Mouse (Mus musculus) T-helper 17 cell (primary cell): Measurements from ENCODE around the gene Gm43552.
"Not testable (repeated sequence)": the region's sequence is repeated elsewhere in the genome, so short reads cannot be mapped to it uniquely, and the experiment has no call there.

Source experiments
- in situ Hi-C, 2 experiments: fragments of 300-600 bp; cut with MboI, MseI; formaldehyde crosslinking; loops; 1 replicate in 1 of 2; 2 replicates in 1 of 2; pipeline ENCODE4 v1.15.1; 2025; ENCODE audit warnings: high pct_unique_total_duplicates in 2 of 2

Gene Gm43552

DNA sequence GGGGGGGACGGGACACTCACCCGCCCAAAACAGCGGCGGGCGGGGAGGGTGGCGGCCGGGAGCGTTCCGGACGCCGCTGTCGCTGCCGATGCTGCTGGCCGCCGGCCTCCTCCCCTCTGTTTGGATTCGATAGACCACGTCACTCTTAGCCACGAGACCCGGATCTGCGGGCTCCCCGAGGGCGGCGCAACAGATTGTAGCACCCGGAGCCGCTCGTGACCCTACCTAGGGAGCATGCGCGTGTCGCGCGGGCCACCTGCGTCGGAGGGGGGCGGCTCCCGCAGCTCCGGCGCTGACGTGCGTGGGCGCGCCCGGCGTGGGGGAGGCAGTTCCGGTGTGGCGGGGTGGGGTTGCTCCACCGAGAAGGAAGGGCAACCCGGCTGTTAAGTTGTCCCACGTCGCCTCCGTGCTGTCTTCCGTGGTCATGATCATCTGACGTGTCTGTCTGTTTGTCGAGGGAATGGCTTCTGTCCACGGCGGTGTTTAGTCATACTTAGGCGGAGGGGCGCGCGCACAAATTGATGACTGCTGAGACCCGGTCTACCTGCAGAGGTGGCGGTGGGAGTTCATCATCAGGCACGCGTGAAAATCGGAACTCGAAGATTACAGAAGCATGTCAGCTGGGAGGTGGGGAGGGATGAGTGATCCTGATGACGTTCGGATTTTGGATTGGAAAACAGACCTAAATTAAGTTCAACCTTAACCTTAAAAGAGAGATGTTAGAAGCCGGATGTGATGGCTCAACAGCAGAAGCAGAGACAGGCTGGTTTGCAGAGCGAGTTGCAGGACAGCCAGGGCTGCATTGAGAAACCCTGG lies at the start of gene Gm43552:
Gm43552 (minus strand) TSS at position 118 of the 816 bp plus-strand sequence.
- in situ Hi-C loops: no loop called here

DNA sequence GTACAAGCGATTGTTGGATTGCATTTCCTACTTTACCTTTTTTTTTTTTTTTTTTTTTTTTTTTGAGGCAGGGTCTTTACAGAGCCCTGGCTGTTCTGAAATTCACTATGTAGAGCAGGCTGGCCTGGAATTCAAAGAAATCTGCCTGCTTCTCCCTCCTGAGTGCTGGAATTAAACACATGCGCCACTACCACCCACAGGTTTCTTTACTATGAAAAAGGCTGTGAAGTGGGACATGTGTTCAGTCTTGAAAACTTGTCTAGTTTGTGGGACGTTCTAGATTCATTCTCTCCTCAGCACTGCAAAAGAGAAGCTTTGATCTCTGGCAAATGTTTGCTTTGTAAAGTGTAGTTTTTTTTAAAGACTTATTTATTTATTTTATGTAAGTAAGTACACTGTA lies 49.3 kb upstream of the Gm43552 start:
- in situ Hi-C loops: no loop called here

DNA sequence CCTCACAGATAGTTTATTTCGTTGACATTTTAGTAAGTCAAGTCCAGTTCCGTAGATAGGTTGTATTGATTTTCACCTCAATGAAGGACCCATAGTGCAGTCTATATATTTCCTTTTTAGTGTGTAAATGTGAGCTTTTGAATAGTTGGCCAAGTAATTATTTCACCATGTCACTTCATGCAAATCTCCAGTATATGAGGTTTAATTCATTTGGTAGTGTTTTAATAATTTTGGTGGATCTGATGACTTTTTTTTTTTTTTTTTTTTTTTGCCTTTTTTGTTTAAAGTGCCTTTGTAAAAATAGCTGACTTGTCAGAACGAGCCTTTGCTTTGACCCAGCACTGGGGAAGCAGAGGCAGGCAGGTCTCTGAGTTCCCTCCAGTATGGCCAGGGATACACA lies 47.2 kb upstream of the Gm43552 start:
- in situ Hi-C loops: no loop called here

- in situ Hi-C loops: no loop called here
These were observed 46.2 kb upstream of the Gm43552 start for GRCm38 (mm10) chr5:65538829-65539228.

DNA sequence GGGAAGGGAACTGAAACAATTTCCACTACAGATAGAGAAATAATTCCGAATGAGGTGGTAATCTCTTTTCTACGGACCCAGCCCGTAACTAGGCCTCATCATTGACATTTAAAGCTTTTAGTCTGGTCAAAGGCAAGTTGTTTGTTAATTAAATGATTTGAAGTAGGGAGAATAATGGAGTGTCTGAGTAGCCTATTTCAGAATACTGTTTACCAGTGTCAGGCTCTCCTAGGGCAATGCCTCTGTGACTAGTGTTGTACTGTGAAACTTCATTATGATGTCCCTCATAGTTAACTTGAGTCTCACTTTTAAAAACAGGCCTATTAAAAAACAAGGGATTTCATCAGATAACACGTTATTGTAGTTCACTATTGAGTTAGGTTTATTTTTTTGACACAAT lies 45.5 kb upstream of the Gm43552 start:
- in situ Hi-C loops: no loop called here

- in situ Hi-C loops: no loop called here
These were observed 44.9 kb upstream of the Gm43552 start for GRCm38 (mm10) chr5:65537420-65538071.

DNA sequence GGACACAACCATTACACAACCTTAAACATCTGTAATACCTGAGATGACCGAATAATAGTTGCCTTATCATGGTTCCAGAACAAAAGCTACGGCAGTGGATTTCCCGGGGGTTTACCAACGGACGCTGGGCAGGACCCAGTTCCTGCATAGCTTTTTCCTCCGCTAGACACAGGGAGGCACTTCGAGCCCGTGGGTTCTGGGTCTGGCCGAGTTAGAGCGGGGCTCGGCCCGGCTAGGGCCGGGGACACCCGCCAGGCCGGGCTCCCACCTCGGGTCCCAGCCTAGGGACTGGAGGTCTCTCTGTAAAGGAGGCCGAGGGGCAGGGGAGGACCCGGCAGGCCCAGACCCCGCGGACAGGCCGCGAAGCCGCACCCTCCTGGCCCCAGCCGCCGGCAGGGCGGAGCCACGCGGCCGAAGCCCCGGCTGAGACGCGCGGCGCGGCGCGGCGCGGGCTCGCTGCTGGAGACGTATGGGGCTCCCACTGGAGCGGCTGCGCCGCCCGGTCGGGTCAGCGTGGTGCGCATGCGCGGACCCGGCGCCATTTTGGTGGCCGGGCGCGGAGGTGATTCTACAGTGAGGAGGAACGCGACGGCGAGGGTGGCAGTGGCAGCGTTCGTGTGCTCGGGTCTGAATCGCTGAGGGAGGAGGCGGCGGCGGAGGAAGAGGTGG lies 44.3 kb upstream of the Gm43552 start, which contains the start of the genes Smim14 and Ube2k:
Smim14 (minus strand) TSS at position 434 of the 669 bp plus-strand sequence.
Ube2k (plus strand) TSS at position 483 of the 669 bp plus-strand sequence.
- in situ Hi-C loops: no loop called here

DNA sequence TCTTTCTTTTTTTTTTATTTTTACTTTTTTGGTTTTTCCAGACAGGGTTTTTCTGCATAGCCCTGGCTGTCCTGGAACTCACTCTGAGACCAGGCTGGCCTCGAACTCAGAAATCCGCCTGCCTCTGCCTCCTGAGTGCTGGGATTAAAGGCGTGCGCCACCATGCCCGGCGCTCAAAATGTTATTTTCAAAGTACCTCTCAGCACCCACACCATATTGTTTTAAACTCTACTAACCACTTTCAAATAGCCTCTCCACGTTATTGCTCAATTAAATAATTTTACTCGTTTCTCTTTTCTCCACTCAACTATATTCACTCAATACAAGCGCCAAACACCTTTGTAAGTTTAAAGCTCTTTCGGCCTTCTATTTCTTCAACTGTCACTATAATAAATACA lies 43.4 kb upstream of the Gm43552 start:
- in situ Hi-C loops: not testable (repeated sequence)

DNA sequence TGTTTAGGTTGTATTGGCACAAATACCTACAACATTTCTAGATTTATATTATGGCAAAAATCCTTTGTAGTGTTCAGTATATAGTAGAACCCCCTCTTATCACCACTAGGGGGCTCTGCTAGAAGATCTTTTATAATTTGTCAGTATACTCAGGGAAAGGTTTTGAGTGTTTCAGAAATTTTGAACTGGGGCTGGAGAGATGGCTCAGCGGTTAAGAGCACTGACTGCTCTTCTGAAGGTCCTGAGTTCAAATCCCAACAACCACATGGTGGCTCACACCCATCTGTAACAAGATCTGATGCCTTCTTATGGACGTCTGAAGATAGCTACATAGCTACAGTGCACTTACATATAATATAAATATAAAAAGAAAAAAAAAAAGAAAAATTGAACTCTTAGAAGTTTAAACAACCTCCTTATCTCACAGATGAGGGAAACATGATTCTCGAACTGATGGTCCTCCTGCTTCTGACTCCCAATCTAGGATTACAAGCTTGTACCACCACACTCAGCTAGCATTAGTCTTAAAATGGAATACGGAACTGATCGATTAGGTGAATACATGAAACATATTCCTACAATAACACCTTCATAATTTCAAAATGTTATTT lies 42.9 kb upstream of the Gm43552 start:
- in situ Hi-C loops: no loop called here

DNA sequence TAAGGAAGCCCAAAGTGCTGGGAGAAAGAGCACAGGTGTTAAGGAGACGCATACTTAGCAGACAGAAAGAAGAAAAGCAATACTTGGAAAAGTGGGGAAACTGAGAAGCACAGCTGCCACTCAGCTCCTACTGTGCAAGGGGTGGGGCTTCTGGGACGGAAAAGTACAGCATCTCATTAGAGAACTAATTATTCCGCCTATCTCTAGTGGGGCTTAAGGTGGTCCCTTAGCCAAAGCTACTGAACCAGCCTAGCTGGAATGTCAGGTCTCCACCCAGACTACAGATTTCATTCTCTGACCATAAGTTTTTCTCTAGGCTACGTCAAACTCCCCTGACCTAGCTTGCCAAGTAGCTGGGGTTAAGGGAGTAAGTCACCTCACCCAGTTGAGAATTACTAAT lies 41.9 kb upstream of the Gm43552 start:
- in situ Hi-C loops: no loop called here

- in situ Hi-C loops: no loop called here
These were observed 38.6 kb upstream of the Gm43552 start for GRCm38 (mm10) chr5:65531283-65531682.

- in situ Hi-C loops: no loop called here
These were observed 33.2 kb upstream of the Gm43552 start for GRCm38 (mm10) chr5:65525674-65526443.

- in situ Hi-C loops: no loop called here
These were observed 32.2 kb upstream of the Gm43552 start for GRCm38 (mm10) chr5:65524831-65525230.

GRCm38 (mm10) chr5:65521803-65522202 lies 29.2 kb upstream of the Gm43552 start:
- in situ Hi-C loops: no loop called here

- in situ Hi-C loops: no loop called here
These were observed 22.1 kb upstream of the Gm43552 start for GRCm38 (mm10) chr5:65514635-65515278.

GRCm38 (mm10) chr5:65513506-65513905 lies 20.9 kb upstream of the Gm43552 start:
- in situ Hi-C loops: no loop called here

GRCm38 (mm10) chr5:65508395-65508794 lies 15.8 kb upstream of the Gm43552 start:
- in situ Hi-C loops: no loop called here

DNA sequence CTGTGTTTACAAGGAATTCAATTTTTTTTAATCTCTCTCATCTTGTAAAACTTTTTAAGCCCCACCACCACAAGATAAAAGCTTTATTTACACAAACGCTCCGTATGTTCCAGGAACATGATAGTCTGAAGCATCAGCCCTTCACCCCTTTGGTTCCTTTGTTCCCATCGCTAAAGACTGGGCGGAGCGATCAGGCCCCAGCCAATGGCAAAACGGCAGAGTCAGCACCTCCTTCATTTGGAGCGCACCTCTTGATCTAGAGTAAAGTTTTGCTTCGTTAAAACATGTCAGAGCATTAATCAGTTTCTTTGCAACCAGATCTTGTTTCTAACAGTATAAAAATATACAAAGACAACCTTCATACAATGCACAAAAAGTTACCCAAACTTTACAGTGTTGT lies 13.2 kb upstream of the Gm43552 start:
- in situ Hi-C loops: no loop called here

DNA sequence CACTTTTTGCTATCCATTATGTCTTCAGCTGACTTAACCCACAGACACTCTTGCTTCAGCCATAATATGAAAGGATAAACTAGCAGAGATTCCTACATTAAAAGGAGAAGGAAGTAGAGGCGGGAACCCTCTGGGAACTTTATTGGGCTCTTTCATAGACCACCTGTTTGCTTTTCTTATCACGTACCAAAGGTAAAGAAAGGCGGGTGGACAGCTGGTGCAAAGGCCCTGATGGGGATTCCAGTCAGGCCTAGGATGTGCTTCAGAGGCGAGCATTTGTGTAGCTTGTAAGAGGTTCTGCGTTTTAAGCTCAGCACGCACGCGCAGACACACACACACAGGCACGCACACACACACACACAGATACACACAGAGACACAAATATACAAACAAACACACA lies 8.8 kb upstream of the Gm43552 start:
- in situ Hi-C loops: no loop called here

DNA sequence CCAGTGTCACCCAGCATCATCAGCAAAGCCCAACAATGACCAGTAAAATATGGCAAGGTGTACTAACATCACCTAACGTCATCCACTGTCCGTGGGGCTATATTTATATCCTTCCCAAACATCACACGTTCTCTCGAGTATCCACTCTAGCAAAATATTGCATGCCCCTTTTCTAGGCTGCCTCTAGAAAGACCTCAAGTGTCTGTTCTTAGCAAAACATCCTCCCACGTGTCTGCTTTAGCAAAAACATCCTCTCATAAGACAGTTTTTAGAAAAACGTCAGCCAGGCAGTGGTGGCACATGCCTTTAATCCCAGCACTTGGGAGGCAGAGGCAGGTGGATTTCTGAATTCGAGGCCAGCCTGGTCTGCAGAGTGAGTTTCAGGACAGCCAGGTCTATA lies 7.6 kb upstream of the Gm43552 start:
- in situ Hi-C loops: no loop called here
